Comparison of ENCODE assay signal across 8 mouse cellular contexts in the genomic region with DNA sequence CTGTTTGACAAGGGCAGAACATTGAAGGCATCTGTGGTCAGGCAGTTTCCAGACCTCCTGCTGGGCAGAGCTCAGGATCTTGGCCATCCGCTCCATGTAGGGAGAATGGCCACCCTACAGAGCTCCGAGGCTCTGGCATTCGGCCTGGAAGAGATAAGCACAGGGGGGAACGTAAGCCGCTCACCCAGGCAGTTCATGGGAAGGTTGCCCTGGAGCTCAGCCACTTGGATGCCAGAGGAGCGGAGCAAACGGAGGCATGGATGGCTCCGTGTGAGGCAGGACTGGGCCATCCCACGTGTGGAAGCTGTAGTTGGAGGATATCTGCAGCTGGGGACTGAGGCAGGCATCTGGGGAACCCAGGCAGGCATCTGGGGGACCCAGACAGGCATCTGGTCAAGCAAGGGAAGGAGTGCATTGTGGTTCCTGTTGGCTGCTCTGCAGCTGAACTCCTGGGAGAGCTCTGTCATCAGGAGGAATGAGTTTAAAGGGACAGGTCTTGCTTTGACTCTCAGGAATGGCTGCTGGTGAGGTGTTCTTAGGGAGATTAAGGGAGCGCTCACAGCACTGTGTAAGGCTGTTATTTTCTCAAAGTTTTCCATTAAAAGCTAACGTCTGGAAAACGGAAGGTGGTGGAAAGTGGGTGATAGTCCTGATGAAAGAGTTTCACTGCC.
A peak's percentile ranks its signal among the peaks of the same experiment; 100 is the strongest.
DNase-seq lines count a peak whose midpoint lies in the region; ATAC-seq and TF ChIP-seq lines count a peak whose summit lies in the region.

No protein-coding gene starts in this region.

- no peak overlapping the region for H3K4me2 ChIP-seq in midbrain, embryonic 11.5 days
- H3K4me2 ChIP-seq in heart, embryonic 11.5 days = peak overlapping the region; percentile 29; the same call in 1 of the 2 replicates

- peak overlapping the region; percentile 28; the same call in 1 of the 2 replicates for H3K27ac ChIP-seq in midbrain, embryonic 10.5 days (replicated peaks)
- no peak overlapping the region for H3K27ac ChIP-seq in midbrain, embryonic 11.5 days (ENCODE audit: low read depth, low read length)
- peak overlapping the region; percentile 55 for H3K27ac ChIP-seq in heart, embryonic 11.5 days (ENCODE audit: low read depth, low read length)
- peak overlapping the region; percentile 34; the same call in 1 of the 2 replicates for H3K27ac ChIP-seq in olfactory bulb, adult 2 months (ENCODE audit: insufficient read depth, low read depth, low read length)

- WGBS in midbrain, embryonic 10.5 days = 62% methylated on average over 12 of the region's 12 CpGs
- 59% methylated on average over 12 of the region's 12 CpGs for WGBS in midbrain, embryonic 11.5 days
- 20% methylated on average over 12 of the region's 12 CpGs for WGBS in heart, embryonic 11.5 days (ENCODE audit: insufficient replicate concordance)
- whole genome bisulfite sequencing in olfactory bulb, adult 2 months = 50% methylated on average over 12 of the region's 12 CpGs

- H3K4me3 ChIP-seq in midbrain, embryonic 10.5 days = no peak overlapping the region
- no peak overlapping the region for H3K4me3 ChIP-seq in midbrain, embryonic 11.5 days (ENCODE audit: low read depth, low read length)
- no peak overlapping the region for H3K4me3 ChIP-seq in heart, embryonic 11.5 days (ENCODE audit: low read depth, low read length)
- no peak overlapping the region for H3K4me3 ChIP-seq in olfactory bulb, adult 2 months (ENCODE audit: insufficient read depth, low read depth, low read length)

- no peak for DNase-seq in midbrain, embryonic 10.5 days (ENCODE audit: low spot score)
- DNase-seq in midbrain, embryonic 11.5 days (ENCODE audit: low spot score, missing footprints) = no peak
- DNase-seq in cerebellum, adult 9-11 months = peak; percentile 94
- peak; percentile 57 for DNase-seq in kidney, postnatal 14 days
- DNase-seq in frontal cortex, postnatal 10 days (ENCODE audit: low spot score in 2 of 2) = no peak

- H3K27me3 ChIP-seq in midbrain, embryonic 10.5 days (ENCODE audit: low read depth, poor library complexity, severe bottlenecking) = no peaks in the 10 kb centered on the region
- no peaks in the 10 kb centered on the region for H3K27me3 ChIP-seq in midbrain, embryonic 11.5 days (ENCODE audit: control insufficient read depth, insufficient read depth, low read length)
- no peaks in the 10 kb centered on the region for H3K27me3 ChIP-seq in heart, embryonic 11.5 days (ENCODE audit: control insufficient read depth, insufficient read depth, low read length)

- no peak for ATAC-seq in midbrain, embryonic 11.5 days (ENCODE audit: low FRiP score)
- ATAC-seq in heart, embryonic 11.5 days (replicated peaks; ENCODE audit: insufficient number of reproducible peaks, low FRiP score, low TSS enrichment) = 0 out of 2 replicates have a peak, but pooled peaks have one; percentile 56
- no peak for ATAC-seq in monocyte, adult 5-6 weeks (replicated peaks; ENCODE audit: insufficient number of reproducible peaks, low FRiP score, low TSS enrichment, poor library complexity, severe bottlenecking)

- TF ChIP-seq POLR2A in olfactory bulb, adult 2 months (IDR thresholded peaks at IDR 0.05; ENCODE audit: insufficient read depth, low read depth, low read length) = no peak

- H3K36me3 ChIP-seq in midbrain, embryonic 10.5 days = peaks cover 13% of the 10 kb centered on the region; the same call in 1 of the 2 replicates
- no peaks in the 10 kb centered on the region for H3K36me3 ChIP-seq in midbrain, embryonic 11.5 days (ENCODE audit: control insufficient read depth, insufficient read depth, low read length)
- no peaks in the 10 kb centered on the region for H3K36me3 ChIP-seq in heart, embryonic 11.5 days (ENCODE audit: control insufficient read depth, insufficient read depth, low read length)

- H3K9ac ChIP-seq in midbrain, embryonic 11.5 days (ENCODE audit: low read length) = no peak overlapping the region
- no peak overlapping the region for H3K9ac ChIP-seq in heart, embryonic 11.5 days (ENCODE audit: low read depth, low read length)

- no peak for TF ChIP-seq CTCF in olfactory bulb, adult 2 months (IDR thresholded peaks at IDR 0.05; ENCODE audit: insufficient read depth, low read depth, low read length)

- no peaks in the 10 kb centered on the region for H3K9me3 ChIP-seq in midbrain, embryonic 10.5 days (replicated peaks)
- H3K9me3 ChIP-seq in midbrain, embryonic 11.5 days (ENCODE audit: control insufficient read depth, low read length) = no peaks in the 10 kb centered on the region
- H3K9me3 ChIP-seq in heart, embryonic 11.5 days (replicated peaks; ENCODE audit: control insufficient read depth, low read length) = no peaks in the 10 kb centered on the region

- peaks cover 35% of the 10 kb centered on the region for H3K4me1 ChIP-seq in midbrain, embryonic 10.5 days
- peaks cover 12% of the 10 kb centered on the region for H3K4me1 ChIP-seq in midbrain, embryonic 11.5 days (ENCODE audit: control insufficient read depth, insufficient read depth, low read length)
- H3K4me1 ChIP-seq in heart, embryonic 11.5 days (ENCODE audit: control insufficient read depth, insufficient read depth, low read length) = peaks cover 57% of the 10 kb centered on the region
- H3K4me1 ChIP-seq in olfactory bulb, adult 2 months (ENCODE audit: control insufficient read depth, insufficient read depth, low read length) = peaks cover 53% of the 10 kb centered on the region

Comparison
In these comparisons a context has a peak if more than half of its experiments do, and no peak if none do; other contexts are left out.
1. DNase-seq: peak in cerebellum, adult 9-11 months (single experiment) and kidney, postnatal 14 days (single experiment); none in midbrain, embryonic 10.5 days (single experiment), midbrain, embryonic 11.5 days (single experiment) and frontal cortex, postnatal 10 days (0 of 2).